Mouse (Mus musculus): Measurements from ENCODE around the gene Zfp110. TPM values are rescaled to one million over a fixed set of nuclear protein-coding genes. Genes with fewer than 3 reads are reported as not detected.
"Not testable (repeated sequence)": the region's sequence is repeated elsewhere in the genome, so short reads cannot be mapped to it uniquely, and the experiment has no call there.

Gene Zfp110
- polyA plus RNA-seq, 1 experiment from 2014 or later, result 36.0 TPM

DNA sequence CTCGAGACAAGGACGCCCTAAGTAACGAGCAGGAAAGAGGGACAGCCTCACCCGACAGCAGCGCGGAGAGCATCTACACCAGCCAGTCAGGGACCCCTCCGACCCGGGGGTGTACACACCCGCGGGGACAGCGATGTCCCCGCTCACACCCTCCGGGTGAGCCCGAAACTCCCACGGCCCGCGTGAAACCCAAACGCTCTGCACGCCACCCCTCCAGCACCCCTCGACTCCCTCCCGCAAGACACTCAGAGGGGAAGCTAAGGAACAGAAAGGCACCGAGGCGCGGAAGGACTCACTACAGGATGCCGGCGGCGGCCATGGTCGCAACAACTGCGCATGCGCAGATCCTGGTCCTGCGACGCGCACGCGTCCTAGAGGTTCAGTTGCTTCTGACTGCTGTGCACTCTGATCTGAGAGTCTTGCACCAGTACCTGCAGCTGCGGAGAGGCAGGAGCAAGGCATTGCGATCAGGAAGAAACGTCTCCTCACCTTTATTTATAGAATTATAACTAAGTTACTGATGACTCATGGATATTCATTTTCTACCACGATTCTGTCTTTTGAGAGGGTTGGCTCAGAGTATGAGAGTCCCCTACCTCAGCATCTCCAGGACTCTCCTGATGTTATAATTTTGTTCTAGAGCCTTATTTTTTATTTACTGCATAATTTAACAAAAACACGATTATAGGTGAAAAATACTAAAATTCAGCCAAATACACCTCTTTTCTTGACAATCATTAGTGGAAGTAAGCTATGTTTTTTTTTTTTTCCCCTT is 15.9 kb upstream of the Zfp110 start, which contains the start of gene Zfp329:
TSS of gene Zfp329 (minus strand) at position 338 of the 775 bp plus-strand sequence.
- H3K9ac ChIP-seq (replicated peaks; ENCODE audit: low read length), result peak within 1 kb of the TSS; percentile 90
- H3K4me1 ChIP-seq (ENCODE audit: insufficient read depth, low read length), result peaks cover 9% of the 10 kb centered on the region; the same call in 1 of the 2 replicates
- no peaks in the 10 kb centered on the region for H3K27me3 ChIP-seq (ENCODE audit: insufficient read depth, low read length)

DNA sequence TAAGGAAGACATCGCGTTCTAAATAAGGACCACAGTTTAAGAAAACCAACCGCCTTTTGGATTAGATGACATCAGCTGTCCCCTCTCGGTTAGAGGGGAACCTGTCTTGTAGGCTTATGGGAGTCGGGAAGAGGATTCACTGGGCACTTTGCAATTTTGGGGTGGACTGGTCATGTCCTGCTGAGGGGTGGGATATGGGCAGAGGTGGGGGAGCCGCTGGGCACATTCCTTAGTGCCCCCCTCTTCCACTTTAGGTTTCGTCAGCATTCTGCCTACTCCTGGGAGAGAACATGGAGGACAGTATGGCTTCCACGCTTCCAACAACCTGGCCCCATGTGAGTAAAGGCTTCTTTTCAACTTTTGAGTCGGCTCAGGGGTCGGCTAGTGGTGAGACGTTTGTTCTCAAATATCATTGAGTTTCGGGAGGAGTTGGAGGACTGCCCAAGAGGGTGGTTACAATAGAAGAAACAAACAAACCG is 671 bp downstream of the Zfp110 start:
- ATAC-seq (ENCODE audit: low FRiP score, low TSS enrichment), result peak; percentile 70
- H3K36me3 ChIP-seq (ENCODE audit: insufficient read depth, low read length), result peaks cover 44% of the 10 kb centered on the region
- peak overlapping the region; percentile 68 for H3K4me2 ChIP-seq (replicated peaks; ENCODE audit: low read depth, low read length)
- no peaks in the 10 kb centered on the region for H3K4me1 ChIP-seq (ENCODE audit: insufficient read depth, low read length)
- no peaks in the 10 kb centered on the region for H3K27me3 ChIP-seq (ENCODE audit: insufficient read depth, low read length)
- H3K9me3 ChIP-seq (ENCODE audit: low read length), result peaks cover 36% of the 10 kb centered on the region
- H3K4me3 ChIP-seq (ENCODE audit: low read length), result peak overlapping the region; percentile 66
- H3K27ac ChIP-seq (ENCODE audit: low read length), result peak overlapping the region; percentile 68
- peak overlapping the region; percentile 69 for H3K9ac ChIP-seq (replicated peaks; ENCODE audit: low read length)
- 31% methylated on average over 13 of the region's 13 CpGs for WGBS

More for the DNA sequence above, 15.9 kb upstream of the Zfp110 start, which contains the start of gene Zfp329:
- Histone ChIP-seq H3K27ac (ENCODE audit: low read length) (peak within 1 kb of the TSS; percentile 74), H3K4me2 (replicated peaks; ENCODE audit: low read depth, low read length) (peak within 1 kb of the TSS; percentile 74), H3K36me3 (ENCODE audit: insufficient read depth, low read length) (peaks cover 18% of the 10 kb centered on the region), H3K9me3 (ENCODE audit: low read length) (peaks cover 31% of the 10 kb centered on the region), H3K4me3 (ENCODE audit: low read length) (peak within 1 kb of the TSS; percentile 86)
- ATAC-seq (ENCODE audit: low FRiP score, low TSS enrichment), result peak; percentile 98
- whole genome bisulfite sequencing, result under 1% methylated on average over 40 of the region's 40 CpGs

DNA sequence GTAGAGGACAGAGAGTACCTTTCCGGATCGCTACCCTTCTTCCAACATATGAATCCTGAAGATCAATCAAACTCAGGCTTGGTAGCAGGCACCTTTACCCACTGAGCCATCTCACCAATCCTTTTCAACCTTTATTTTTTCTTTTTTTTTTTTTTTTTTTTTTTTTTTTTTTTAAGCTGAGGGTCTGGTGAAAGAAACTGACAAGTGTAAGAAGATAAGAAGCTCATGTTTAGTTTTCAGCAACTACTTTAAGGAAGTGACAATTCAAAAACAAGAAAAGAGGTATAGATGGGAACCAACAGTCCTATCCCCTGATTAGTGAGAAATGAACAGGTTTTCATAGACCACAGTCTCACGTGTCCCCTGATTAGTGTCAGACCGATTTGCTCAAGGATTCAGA is 1.2 kb downstream of the Zfp110 start:
- Histone ChIP-seq H3K4me1 (ENCODE audit: insufficient read depth, low read length) (no peaks in the 10 kb centered on the region), H3K27ac (ENCODE audit: low read length) (no peak overlapping the region), H3K36me3 (ENCODE audit: insufficient read depth, low read length) (peaks cover 49% of the 10 kb centered on the region), H3K4me2 (replicated peaks; ENCODE audit: low read depth, low read length) (peak overlapping the region; percentile 68), H3K9me3 (ENCODE audit: low read length) (peaks cover 42% of the 10 kb centered on the region), H3K27me3 (ENCODE audit: insufficient read depth, low read length) (no peaks in the 10 kb centered on the region), H3K9ac (replicated peaks; ENCODE audit: low read length) (no peak overlapping the region), H3K4me3 (ENCODE audit: low read length) (peak overlapping the region; percentile 66)
- ATAC-seq (ENCODE audit: low FRiP score, low TSS enrichment), result no peak
- WGBS, result 94% methylated on average over 4 of the region's 4 CpGs

DNA sequence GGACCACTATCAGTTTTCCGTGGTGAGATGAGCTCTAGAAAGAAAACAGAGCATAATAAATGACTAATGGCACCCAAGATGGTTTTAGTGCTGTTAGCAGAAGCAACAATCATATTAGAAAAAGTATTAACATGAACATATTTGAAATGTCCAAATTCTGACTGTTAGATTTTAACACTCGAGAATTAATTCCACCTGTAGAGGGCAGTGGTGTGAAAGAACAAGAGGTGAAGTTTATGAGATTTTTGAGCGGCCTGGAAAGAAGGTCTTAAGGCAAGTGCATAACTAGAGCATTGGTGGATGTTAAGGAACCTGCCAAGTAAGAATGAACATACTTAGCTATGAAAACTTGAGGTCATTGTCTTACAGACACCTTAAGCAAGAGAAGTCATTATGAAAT is 39.7 kb downstream of the Zfp110 start:
- Histone ChIP-seq H3K4me2 (replicated peaks; ENCODE audit: low read depth, low read length) (no peak overlapping the region), H3K9ac (replicated peaks; ENCODE audit: low read length) (no peak overlapping the region), H3K4me3 (ENCODE audit: low read length) (no peak overlapping the region), H3K4me1 (ENCODE audit: insufficient read depth, low read length) (no peaks in the 10 kb centered on the region), H3K9me3 (ENCODE audit: low read length) (0 out of 2 replicates have a peak, but pooled peaks cover 4% of the 10 kb centered on the region), H3K27me3 (ENCODE audit: insufficient read depth, low read length) (no peaks in the 10 kb centered on the region), H3K36me3 (ENCODE audit: insufficient read depth, low read length) (no peaks in the 10 kb centered on the region), H3K27ac (ENCODE audit: low read length) (no peak overlapping the region)
- WGBS, result 21% methylated on average over 3 of the region's 3 CpGs
- ATAC-seq (ENCODE audit: low FRiP score, low TSS enrichment), result no peak

DNA sequence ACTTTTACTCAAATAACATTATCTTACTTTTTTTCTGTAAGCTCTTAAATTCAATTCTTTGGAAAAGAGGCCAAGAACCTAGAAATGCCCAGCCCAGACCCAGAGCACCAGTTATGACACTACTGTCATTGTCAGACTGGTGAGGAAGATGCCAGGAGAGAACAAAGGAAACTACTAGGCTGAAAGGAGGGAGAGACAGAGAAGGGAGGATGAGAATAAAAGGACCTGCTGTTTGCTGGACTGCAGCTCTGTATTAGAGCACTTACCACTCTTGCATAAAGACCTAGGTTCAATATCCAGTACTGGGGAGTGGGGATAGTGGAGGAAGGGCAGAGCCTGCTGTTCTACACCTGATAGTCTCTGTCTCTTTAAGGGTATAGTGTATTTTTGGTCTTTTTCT is 45.5 kb downstream of the Zfp110 start:
- no peaks in the 10 kb centered on the region for H3K27me3 ChIP-seq (ENCODE audit: insufficient read depth, low read length)
- H3K4me2 ChIP-seq (replicated peaks; ENCODE audit: low read depth, low read length), result no peak overlapping the region
- no peak overlapping the region for H3K9ac ChIP-seq (replicated peaks; ENCODE audit: low read length)
- H3K4me1 ChIP-seq (ENCODE audit: insufficient read depth, low read length), result peaks cover 11% of the 10 kb centered on the region
- H3K36me3 ChIP-seq (ENCODE audit: insufficient read depth, low read length), result peaks cover 7% of the 10 kb centered on the region
- no peak for ATAC-seq (ENCODE audit: low FRiP score, low TSS enrichment)
- H3K27ac ChIP-seq (ENCODE audit: low read length), result no peak overlapping the region
- H3K4me3 ChIP-seq (ENCODE audit: low read length), result no peak overlapping the region
- no peaks in the 10 kb centered on the region for H3K9me3 ChIP-seq (ENCODE audit: low read length)

DNA sequence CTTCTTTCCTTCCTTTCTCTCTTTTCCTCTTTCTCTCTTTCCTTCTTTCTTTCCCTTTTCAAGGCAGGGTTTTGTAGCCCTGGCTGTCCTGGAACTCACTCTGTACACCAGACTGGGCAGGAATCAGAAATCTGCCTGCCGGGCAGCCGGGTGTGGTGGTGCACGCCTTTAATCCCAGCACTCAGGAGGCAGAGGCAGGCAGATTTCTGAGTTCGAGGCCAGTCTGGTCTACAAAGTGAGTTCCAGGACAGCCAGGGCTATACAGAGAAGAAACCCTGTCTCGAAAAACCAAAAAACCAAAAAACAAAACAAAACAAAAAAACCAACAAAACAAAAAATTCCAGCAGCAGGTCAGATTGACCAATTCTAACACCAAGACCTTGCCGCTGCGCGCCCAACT is 45.9 kb downstream of the Zfp110 start:
- 38% methylated on average over 8 of the region's 8 CpGs for WGBS
- peak; percentile 4; the same call in 1 of the 2 replicates for ATAC-seq (ENCODE audit: low FRiP score, low TSS enrichment)

DNA sequence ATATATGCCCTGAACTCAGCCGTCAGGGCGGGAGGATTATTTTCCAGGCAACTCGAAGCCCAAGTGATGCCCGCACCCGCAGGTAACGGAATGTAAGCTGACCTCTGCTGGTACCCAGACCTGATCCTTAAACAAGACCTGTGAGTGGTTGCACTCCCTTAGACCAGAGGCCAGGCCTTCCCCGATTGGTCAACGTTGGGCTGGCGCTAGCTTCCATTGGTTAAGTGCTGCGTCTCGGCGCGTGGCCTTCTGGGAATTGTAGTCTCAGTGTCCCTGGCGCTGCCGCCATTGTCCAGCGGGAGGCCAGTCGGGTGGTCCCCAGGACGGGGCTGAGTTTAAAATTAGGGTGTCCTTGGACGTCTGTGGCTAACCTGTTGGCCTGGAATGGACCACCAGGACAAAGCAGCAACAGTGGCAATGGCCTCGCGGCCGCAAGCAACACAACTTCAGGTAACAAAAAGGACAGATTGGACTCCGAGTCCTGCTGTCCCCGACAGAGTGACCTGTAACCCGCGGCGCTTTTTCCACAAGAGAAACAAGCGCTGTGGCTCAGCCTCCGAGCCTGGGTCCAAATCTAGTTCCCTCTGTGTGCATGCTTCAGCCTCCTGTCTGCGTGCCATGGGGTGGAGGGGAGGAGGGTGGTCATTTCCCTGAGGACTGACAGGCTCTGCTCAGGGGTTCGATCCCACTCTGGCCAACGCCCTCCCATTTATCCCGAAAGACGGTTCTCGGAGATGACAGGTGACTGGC is 46.5 kb downstream of the Zfp110 start, which contains the start of gene Zfp128:
TSS of gene Zfp128 (plus strand) at position 267 of the 750 bp plus-strand sequence.
- peak; percentile 100 for ATAC-seq (ENCODE audit: low FRiP score, low TSS enrichment)
- WGBS, result under 1% methylated on average over 35 of the region's 35 CpGs
- H3K4me3 ChIP-seq (ENCODE audit: low read length), result peak within 1 kb of the TSS; percentile 77
- peaks cover 11% of the 10 kb centered on the region for H3K4me1 ChIP-seq (ENCODE audit: insufficient read depth, low read length)
- H3K27ac ChIP-seq (ENCODE audit: low read length), result no peak within 1 kb of the TSS
- no peaks in the 10 kb centered on the region for H3K9me3 ChIP-seq (ENCODE audit: low read length)
- H3K36me3 ChIP-seq (ENCODE audit: insufficient read depth, low read length), result peaks cover 17% of the 10 kb centered on the region
- no peaks in the 10 kb centered on the region for H3K27me3 ChIP-seq (ENCODE audit: insufficient read depth, low read length)
- H3K9ac ChIP-seq (replicated peaks; ENCODE audit: low read length), result peak within 1 kb of the TSS; percentile 80
- H3K4me2 ChIP-seq (replicated peaks; ENCODE audit: low read depth, low read length), result peak within 1 kb of the TSS; percentile 78

More for the DNA sequence above, 45.9 kb downstream of the Zfp110 start:
- Histone ChIP-seq H3K4me2 (replicated peaks; ENCODE audit: low read depth, low read length) (peak overlapping the region; percentile 78), H3K9ac (replicated peaks; ENCODE audit: low read length) (0 out of 2 replicates have a peak overlapping the region, but pooled peaks have one; percentile 49), H3K4me1 (ENCODE audit: insufficient read depth, low read length) (peaks cover 11% of the 10 kb centered on the region), H3K4me3 (ENCODE audit: low read length) (peak overlapping the region; percentile 77), H3K36me3 (ENCODE audit: insufficient read depth, low read length) (peaks cover 12% of the 10 kb centered on the region)
- not testable (repeated sequence) for H3K27me3 ChIP-seq (ENCODE audit: insufficient read depth, low read length); H3K27ac ChIP-seq (ENCODE audit: low read length); H3K9me3 ChIP-seq (ENCODE audit: low read length)

DNA sequence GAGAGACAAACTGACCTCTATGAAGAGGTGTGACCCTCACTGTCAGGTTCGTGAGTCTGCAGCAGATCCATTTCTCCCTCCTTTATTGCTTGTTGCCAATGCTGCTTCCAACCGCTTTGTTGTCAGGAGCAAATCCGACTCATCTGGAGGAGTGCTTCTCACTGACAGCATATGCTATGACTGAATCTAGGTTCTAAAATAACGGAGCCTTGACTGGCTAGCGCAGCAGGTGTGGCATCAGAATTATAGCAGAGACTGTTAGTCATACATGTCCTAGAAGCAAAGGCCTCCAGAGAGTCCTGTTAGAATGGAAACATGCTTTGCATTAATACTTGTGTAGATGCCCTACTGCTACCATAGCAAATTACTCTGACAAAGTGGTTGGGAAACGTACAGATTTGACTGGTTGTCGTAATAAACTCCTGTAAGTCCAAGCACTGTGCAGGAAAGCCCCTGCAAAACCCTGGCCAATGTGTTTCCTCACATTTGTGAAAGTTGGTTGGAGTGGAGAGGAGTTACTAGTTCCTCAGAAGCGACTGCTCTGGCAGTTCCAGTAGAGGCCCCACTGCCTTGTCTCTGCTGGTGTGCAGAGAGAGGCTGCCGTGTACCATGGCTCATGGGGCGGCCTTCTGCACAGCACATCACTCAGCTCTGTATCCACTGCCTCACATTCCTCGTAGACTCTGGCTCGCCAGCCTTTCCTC is 52.2 kb downstream of the Zfp110 start:
- Histone ChIP-seq H3K4me2 (replicated peaks; ENCODE audit: low read depth, low read length) (no peak overlapping the region), H3K9me3 (ENCODE audit: low read length) (no peaks in the 10 kb centered on the region), H3K27me3 (ENCODE audit: insufficient read depth, low read length) (no peaks in the 10 kb centered on the region), H3K4me3 (ENCODE audit: low read length) (no peak overlapping the region), H3K4me1 (ENCODE audit: insufficient read depth, low read length) (peaks cover 7% of the 10 kb centered on the region), H3K27ac (ENCODE audit: low read length) (no peak overlapping the region), H3K36me3 (ENCODE audit: insufficient read depth, low read length) (peaks cover 56% of the 10 kb centered on the region), H3K9ac (replicated peaks; ENCODE audit: low read length) (no peak overlapping the region)
- WGBS, result 94% methylated on average over 12 of the region's 12 CpGs
- no peak for ATAC-seq (ENCODE audit: low FRiP score, low TSS enrichment)

DNA sequence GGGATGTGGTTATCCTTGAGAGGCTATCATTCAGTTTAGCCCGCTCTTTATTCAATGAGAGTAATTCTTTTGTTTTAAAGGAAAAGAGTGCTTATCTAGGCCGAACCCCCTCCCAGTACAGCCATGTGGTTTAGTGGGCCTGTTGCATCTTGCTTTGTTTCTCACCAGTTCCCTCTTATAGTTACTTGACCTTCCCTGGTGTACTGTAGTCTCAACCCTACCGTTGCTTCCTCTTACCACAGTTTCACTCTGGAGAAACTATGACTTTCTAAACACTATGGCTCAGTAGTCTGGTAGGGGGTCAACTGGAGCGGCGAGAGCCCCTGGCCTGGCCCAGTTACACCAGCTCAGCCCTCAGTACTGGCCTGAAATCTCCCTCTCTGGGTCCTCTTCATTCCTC is 53.0 kb downstream of the Zfp110 start:
- no peak overlapping the region for H3K4me3 ChIP-seq (ENCODE audit: low read length)
- H3K9me3 ChIP-seq (ENCODE audit: low read length), result no peaks in the 10 kb centered on the region
- no peak overlapping the region for H3K4me2 ChIP-seq (replicated peaks; ENCODE audit: low read depth, low read length)
- H3K27me3 ChIP-seq (ENCODE audit: insufficient read depth, low read length), result no peaks in the 10 kb centered on the region
- 93% methylated on average over 5 of the region's 5 CpGs for WGBS
- no peak overlapping the region for H3K27ac ChIP-seq (ENCODE audit: low read length)
- H3K36me3 ChIP-seq (ENCODE audit: insufficient read depth, low read length), result peaks cover 58% of the 10 kb centered on the region
- no peak overlapping the region for H3K9ac ChIP-seq (replicated peaks; ENCODE audit: low read length)
- ATAC-seq (ENCODE audit: low FRiP score, low TSS enrichment), result no peak
- H3K4me1 ChIP-seq (ENCODE audit: insufficient read depth, low read length), result no peaks in the 10 kb centered on the region

Data from kidney, embryonic 16.5 days (tissue).